Mouse (Mus musculus) frontal cortex, adult 2 months (tissue): ENCODE data around the gene Ccnb3. TPM values are rescaled to one million over a fixed set of nuclear protein-coding genes. Genes with fewer than 3 reads are reported as not detected.
"Not testable (repeated sequence)": the region's sequence is repeated elsewhere in the genome, so short reads cannot be mapped to it uniquely, and the experiment has no call there.

Source experiments
- DNase-seq, 2 experiments: peaks; one replicate each; pipeline ENCODE4 v3.0.0; 2022; ENCODE audit warnings: low spot score in 1 of 2; ENCODE audit errors: extremely low spot score in 1 of 2
- polyA plus RNA-seq: library from polyadenylated mRNA; depleted of rRNA; stranded (reverse); fragments of >200 nt; gene quantifications from 2 replicates; pipeline ENCODE4 v1.2.3, GENCODE M21; 2012; rRNA removed

Ccnb3 gene
- polyA plus RNA-seq = not detected in 2 replicates

- DNase-seq = no peak
Observed at GRCm38 (mm10) chrX:7041519-7041918, at the start of gene Ccnb3. Ccnb3 (minus strand) TSS chrX:7041619.

GRCm38 (mm10) chrX:7090323-7090722, 48.9 kb upstream of the Ccnb3 start:
- DNase-seq = no peak

GRCm38 (mm10) chrX:7085878-7086277, 44.5 kb upstream of the Ccnb3 start:
- no peak for DNase-seq

GRCm38 (mm10) chrX:7079820-7080429, 38.5 kb upstream of the Ccnb3 start:
- no peak for DNase-seq

GRCm38 (mm10) chrX:7068002-7068401, 26.6 kb upstream of the Ccnb3 start:
- DNase-seq = no peak

GRCm38 (mm10) chrX:7067219-7067618, 25.8 kb upstream of the Ccnb3 start, which contains the start of gene Akap4:
Akap4 (plus strand) TSS chrX:7067519.
- DNase-seq = no peak

GRCm38 (mm10) chrX:7064109-7064508, 22.7 kb upstream of the Ccnb3 start:
- no peak for DNase-seq

GRCm38 (mm10) chrX:7057634-7058033, 16.2 kb upstream of the Ccnb3 start:
- DNase-seq = no peak

- DNase-seq = no peak
Observed at GRCm38 (mm10) chrX:7057056-7057455, 15.6 kb upstream of the Ccnb3 start.

- DNase-seq = not testable (repeated sequence)
Observed at GRCm38 (mm10) chrX:6983916-6984315, 57.5 kb downstream of the Ccnb3 start.

GRCm38 (mm10) chrX:6971956-6972355, 69.5 kb downstream of the Ccnb3 start:
- DNase-seq = no peak

GRCm38 (mm10) chrX:6968598-6968997, 72.8 kb downstream of the Ccnb3 start:
- no peak for DNase-seq

Other genes starting within 250 kb of the Ccnb3 start
- not detected in 2 replicates for gene Akap4, start 25.9 kb upstream of the Ccnb3 start, polyA plus RNA-seq